Mouse (Mus musculus) Patski (cell line): ENCODE data around the gene Neu3. TPM values are rescaled to one million over a fixed set of nuclear protein-coding genes. Genes with fewer than 3 reads are reported as not detected.

Source experiments
- ATAC-seq: fragments of 100-300 bp; one replicate; pipeline ENCODE4 v1.8.0; 2021
- CTCF ChIA-PET: fragments of 350-600 bp; sonication (Branson Sonifier 250); formaldehyde crosslinking; loops from one replicate; lab custom pipeline; 2022; ENCODE audit warnings: inconsistent platforms; lab: Charles Lee
- POLR2A ChIA-PET: fragments of 350-600 bp; sonication (Branson Sonifier 250); formaldehyde crosslinking; loops from one replicate; lab custom pipeline; 2022; ENCODE audit warnings: antibody characterized with exemption, inconsistent platforms; lab: Charles Lee
- DNase-seq: peaks from one replicate; pipeline ENCODE4 v3.0.0-alpha.2; 2011; ENCODE audit warnings: low read depth, low spot score
- H3K27me3 ChIP-seq: fragments of 371-371 bp; one replicate; pipeline ENCODE4 v1.5.1; 2021
- CTCF ChIP-seq: fragments of 100-300 bp; IDR thresholded peaks from one replicate; pipeline ENCODE4 v1.5.1; 2021
- in situ Hi-C: fragments of 300-500 bp; cut with MboI; formaldehyde crosslinking; loops from 3 replicates; pipeline ENCODE4 v1.11.1; 2018; ENCODE audit warnings: low pct_unique_long_range_greater_than_20kb, mixed read lengths
- polyA plus RNA-seq: library from polyadenylated mRNA; unstranded; gene quantifications from one replicate; pipeline ENCODE4 v1.2.3, GENCODE M21; 2021

The Neu3 gene
- polyA plus RNA-seq, 1 experiment from 2014 or later, result 3.5 TPM

- TF ChIP-seq CTCF, result no peak
- peaks cover 32% of the 10 kb centered on the region for H3K27me3 ChIP-seq
- DNase-seq (no peak), ATAC-seq (no peak)
- POLR2A ChIA-PET, result interaction anchor here (0.6 kb wide), 1 partner anchor 1843 kb away, joined by 3 read pairs; no protein-coding TSS in a partner anchor
- in situ Hi-C loops, result loop anchor here (5.0 kb wide), 1 partner anchor 178 kb away; no protein-coding TSS in a partner anchor
- CTCF ChIA-PET, result interaction anchor here (1.7 kb wide), 1 partner anchor 85 kb away, joined by 3 read pairs; no protein-coding TSS in a partner anchor
Measured at GRCm38 (mm10) chr7:99795192-99795981, 32.8 kb downstream of the Neu3 start.

DNA sequence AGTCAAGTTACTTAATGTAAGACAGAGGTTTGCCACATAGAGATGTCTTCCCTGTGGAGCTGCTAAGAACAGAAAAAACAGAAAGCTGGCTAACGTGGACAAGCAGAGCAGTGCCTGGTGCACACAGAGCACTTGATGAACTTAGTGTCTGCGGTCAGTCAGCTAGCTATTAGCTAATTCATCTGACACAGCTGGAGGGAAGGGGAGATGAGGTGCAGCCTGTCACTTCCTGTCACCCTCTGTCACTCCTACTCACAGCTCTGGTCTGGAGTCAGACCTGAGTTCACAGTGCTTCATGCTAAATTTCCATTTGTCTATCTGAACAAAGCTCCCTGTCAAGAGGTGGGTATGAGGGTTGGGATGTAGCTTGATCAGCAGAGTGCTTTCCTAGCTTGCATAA, 34.1 kb downstream of the Neu3 start:
- peaks cover 30% of the 10 kb centered on the region for H3K27me3 ChIP-seq
- no peak for TF ChIP-seq CTCF
- ATAC-seq (no peak), DNase-seq (no peak)
- ChIA-PET POLR2A (no interaction called here), CTCF (no interaction called here)
- in situ Hi-C loops, result no loop called here

GRCm38 (mm10) chr7:99790816-99791215, 37.4 kb downstream of the Neu3 start:
- ATAC-seq (no peak), DNase-seq (no peak)
- TF ChIP-seq CTCF, result no peak
- ChIA-PET CTCF (no interaction called here), POLR2A (no interaction called here)
- peaks cover 30% of the 10 kb centered on the region for H3K27me3 ChIP-seq
- in situ Hi-C loops, result no loop called here

GRCm38 (mm10) chr7:99788563-99788962, 39.7 kb downstream of the Neu3 start:
- POLR2A ChIA-PET, result no interaction called here
- CTCF ChIA-PET, result no interaction called here
- in situ Hi-C loops, result no loop called here
- no peak for TF ChIP-seq CTCF
- DNase-seq (no peak), ATAC-seq (no peak)
- peaks cover 19% of the 10 kb centered on the region for H3K27me3 ChIP-seq

DNA sequence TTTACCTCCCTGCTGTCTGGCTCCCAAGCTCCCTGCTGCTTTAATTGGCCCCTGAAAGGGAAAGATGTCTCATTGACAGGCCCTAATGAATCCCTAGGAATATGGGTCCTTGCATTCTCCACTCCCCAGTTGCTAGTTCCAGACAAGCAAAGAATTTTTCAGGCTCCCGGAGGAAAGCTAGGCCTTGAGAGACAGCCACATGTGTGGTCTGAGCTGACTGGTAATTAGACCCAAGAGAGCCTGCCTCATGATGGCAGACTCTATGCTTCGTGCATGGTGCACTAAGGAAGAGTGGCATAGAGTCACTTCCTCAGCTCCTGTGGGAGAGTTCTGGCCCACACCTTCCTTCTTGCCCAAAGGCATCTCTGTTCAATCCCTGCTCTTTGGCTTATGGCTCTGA, 40.3 kb downstream of the Neu3 start:
- in situ Hi-C loops, result no loop called here
- TF ChIP-seq CTCF, result no peak
- ATAC-seq, result no peak
- POLR2A ChIA-PET, result no interaction called here
- peaks cover 21% of the 10 kb centered on the region for H3K27me3 ChIP-seq
- CTCF ChIA-PET, result no interaction called here
- DNase-seq, result no peak

- in situ Hi-C loops, result no loop called here
- ChIA-PET CTCF (no interaction called here), POLR2A (no interaction called here)
- H3K27me3 ChIP-seq, result peaks cover 24% of the 10 kb centered on the region
- DNase-seq (no peak), ATAC-seq (no peak)
- no peak for TF ChIP-seq CTCF
Measured at GRCm38 (mm10) chr7:99786774-99787173, 41.4 kb downstream of the Neu3 start.

- DNase-seq, result no peak
- ChIA-PET CTCF (no interaction called here), POLR2A (no interaction called here)
- no peak for ATAC-seq
- no peak for TF ChIP-seq CTCF
- in situ Hi-C loops, result no loop called here
- H3K27me3 ChIP-seq, result peaks cover 28% of the 10 kb centered on the region
Measured at GRCm38 (mm10) chr7:99785553-99785952, 42.7 kb downstream of the Neu3 start.

DNA sequence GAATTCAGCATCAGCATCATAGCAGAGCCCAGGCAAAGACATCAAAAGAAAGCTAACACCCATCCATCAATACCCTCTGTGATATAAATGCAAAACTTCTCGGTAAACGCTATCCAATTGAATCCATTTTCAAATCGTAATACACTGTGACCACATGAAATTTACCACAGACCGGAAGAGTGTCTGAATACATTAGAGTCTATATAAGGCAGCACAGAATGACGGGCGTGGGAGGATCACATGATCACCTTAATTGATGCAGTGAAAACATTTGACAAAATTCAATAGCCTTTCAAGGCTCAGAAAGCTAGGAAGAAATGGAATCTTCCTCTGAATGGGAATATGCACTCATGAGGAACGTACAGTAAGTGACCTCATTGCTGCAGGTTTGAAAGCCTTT, 44.8 kb downstream of the Neu3 start:
- H3K27me3 ChIP-seq, result peaks cover 34% of the 10 kb centered on the region
- TF ChIP-seq CTCF, result no peak
- POLR2A ChIA-PET, result no interaction called here
- no peak for ATAC-seq
- in situ Hi-C loops, result no loop called here
- CTCF ChIA-PET, result interaction anchor here (1.2 kb wide), 1 partner anchor 64 kb away, joined by 3 read pairs; no protein-coding TSS in a partner anchor
- no peak for DNase-seq

DNA sequence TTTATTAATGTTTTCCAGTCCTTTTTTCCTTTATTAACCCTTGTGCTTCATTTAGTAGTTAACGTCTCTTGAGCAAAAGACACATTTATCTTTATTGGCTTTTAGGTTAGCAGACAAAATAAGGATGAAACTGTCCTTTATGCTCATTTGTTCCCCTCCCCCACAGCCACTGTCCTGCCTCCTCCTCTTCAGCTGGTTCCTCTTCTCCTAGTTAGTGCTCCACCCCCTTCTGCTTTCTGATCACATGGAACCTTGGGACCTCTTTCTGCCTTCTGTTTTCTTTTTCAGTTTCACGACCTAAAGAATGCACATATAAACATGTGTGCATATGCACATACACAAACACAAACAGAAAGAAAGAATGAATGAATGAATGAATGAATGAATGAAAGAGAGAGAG, 46.3 kb downstream of the Neu3 start:
- CTCF ChIA-PET, result no interaction called here
- TF ChIP-seq CTCF, result no peak
- POLR2A ChIA-PET, result no interaction called here
- DNase-seq (no peak), ATAC-seq (no peak)
- peaks cover 36% of the 10 kb centered on the region for H3K27me3 ChIP-seq
- in situ Hi-C loops, result no loop called here

DNA sequence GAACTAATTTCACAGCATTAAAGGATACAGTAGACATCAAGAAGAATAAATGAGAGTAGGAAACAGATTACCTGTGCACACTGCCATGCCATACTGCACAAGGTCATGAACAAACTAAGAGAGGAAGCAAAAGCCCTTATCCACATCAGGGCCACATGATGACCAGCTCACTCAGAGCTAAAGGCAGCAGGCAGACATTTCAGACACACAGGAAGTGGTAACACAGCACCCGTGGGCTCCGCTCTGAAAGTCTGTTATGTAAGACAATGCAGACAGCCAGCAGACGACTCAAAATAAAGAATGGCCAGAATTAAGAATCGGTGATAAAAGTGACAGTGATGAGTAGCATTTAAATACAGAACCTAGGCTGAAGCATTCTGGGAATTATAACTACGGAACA, 46.8 kb downstream of the Neu3 start:
- peaks cover 42% of the 10 kb centered on the region for H3K27me3 ChIP-seq
- CTCF ChIA-PET, result no interaction called here
- POLR2A ChIA-PET, result no interaction called here
- no peak for TF ChIP-seq CTCF
- ATAC-seq (no peak), DNase-seq (no peak)
- in situ Hi-C loops, result no loop called here

GRCm38 (mm10) chr7:99763207-99763606, 65.0 kb downstream of the Neu3 start, which contains the start of gene Olfr521:
TSS of gene Olfr521 (plus strand) at chr7:99763507.
- no peak for DNase-seq
- no peak for TF ChIP-seq CTCF
- ChIA-PET CTCF (no interaction called here), POLR2A (no interaction called here)
- no peak for ATAC-seq
- in situ Hi-C loops, result no loop called here
- H3K27me3 ChIP-seq, result peaks cover 14% of the 10 kb centered on the region

Other genes starting within 250 kb of the Neu3 start
- 0.03 TPM for gene Tpbgl, start 201.3 kb downstream of the Neu3 start, polyA plus RNA-seq
- gene Slco2b1, start 117.1 kb downstream of the Neu3 start, polyA plus RNA-seq, result not detected
- gene Olfr520, start 98.1 kb downstream of the Neu3 start, polyA plus RNA-seq, result not detected
- not detected for gene Olfr521, start 64.9 kb downstream of the Neu3 start, polyA plus RNA-seq
- 0.60 TPM for gene Xrra1, start 30.7 kb upstream of the Neu3 start, polyA plus RNA-seq
- gene Spcs2, start 35.0 kb upstream of the Neu3 start, polyA plus RNA-seq, result 206 TPM
- gene Rnf169, start 152.0 kb upstream of the Neu3 start, polyA plus RNA-seq, result 9.3 TPM
- gene Chrdl2, start 177.8 kb upstream of the Neu3 start, polyA plus RNA-seq, result 0.23 TPM